Mouse (Mus musculus) right cerebral cortex, postnatal 36 days (tissue): ENCODE measurements at regions not wholly inside any gene's neighbourhood (a gene's known extent, or its start where the extent isn't known, plus 50 kb on each side); places are given as distances from the start of the nearest gene placed in this dataset.
A peak's percentile ranks its signal among the peaks of the same experiment; 100 is the strongest.
"Not testable (repeated sequence)": the region's sequence is repeated elsewhere in the genome, so short reads cannot be mapped to it uniquely, and the experiment has no call there.

Experiments
- DNase-seq, 2 experiments: peaks; one replicate each; pipeline ENCODE4 v3.0.0; 2022; ENCODE audit warnings: low spot score in 2 of 2, mixed read lengths in 1 of 2

DNA sequence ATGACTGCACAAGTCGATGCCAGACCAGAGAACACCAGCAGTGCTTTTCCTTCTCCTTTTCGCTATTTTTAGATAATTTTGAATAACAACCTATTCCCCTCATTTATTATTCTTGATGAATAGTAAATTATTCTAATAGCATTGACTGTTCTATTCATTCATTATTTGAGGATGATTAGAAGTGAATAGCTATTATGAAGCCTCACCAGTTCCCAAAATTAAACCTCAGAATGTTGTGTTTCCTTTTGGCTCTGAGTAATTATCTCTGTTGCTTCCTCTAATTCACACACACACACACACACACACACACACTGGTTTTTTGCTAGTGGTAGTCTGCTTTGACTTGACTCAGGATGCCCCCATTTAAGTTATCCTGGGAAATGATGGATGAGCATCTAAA is 540.7 kb downstream of the Cypt12 start:
- DNase-seq: no peak

DNA sequence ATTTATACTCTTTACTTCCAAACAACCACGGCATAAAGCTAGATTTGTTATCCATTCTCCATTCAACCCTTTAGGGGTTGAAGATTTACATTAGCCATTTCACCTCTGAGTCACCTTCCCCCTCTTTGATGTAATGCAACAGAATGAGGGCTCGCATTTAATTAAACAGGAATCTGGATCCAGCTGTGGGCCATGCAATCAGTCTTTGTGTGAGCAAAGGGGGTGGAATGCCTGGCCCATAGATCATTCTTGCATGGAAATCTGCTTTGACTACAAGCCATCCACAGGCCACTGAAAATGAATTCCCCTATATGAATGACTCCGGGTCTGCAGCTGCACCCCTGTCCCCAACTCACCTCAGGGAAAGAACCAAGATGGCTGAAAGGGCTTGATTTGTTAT is 574.4 kb downstream of the Cypt12 start:
- no peak for DNase-seq

DNA sequence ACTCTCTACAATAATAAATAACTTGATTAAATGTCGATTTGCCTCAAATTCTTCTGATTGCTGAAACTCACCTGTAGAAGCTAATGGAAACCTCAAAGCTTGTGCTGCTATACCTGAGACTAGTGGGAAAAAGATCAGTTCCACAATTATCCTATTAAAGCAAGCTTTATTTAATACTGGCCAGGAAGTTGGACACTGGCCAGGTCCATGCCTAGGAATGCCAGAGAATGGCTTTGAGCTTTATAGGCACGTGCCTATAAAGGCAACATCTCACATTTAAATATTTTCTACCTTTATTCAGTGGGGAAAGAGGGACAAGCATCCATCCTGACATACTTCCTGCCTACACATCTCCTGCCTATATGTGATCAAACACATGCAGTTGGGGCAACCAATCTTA is 575.8 kb downstream of the Cypt12 start:
- DNase-seq: no peak

DNA sequence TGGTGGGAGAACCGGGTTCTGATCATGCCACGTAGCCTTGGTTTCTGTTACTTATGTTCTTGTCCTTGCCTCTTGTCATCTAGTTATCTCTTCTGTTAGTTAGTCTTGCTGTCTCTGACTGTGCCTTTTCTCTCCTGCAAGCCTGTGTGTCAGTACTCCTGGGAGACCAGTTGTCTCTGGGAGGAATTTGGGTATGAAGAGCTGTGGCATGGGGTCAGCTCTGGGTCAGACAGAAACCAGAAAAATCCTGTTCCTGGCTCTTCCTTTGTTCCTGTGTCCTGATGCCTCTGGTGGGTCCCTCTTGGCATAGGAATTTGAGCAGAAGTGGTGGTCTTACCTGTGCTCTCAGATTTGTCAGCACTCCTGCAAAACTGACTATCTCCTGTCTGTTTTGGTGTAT is 609.0 kb downstream of the Cypt12 start:
- no peak for DNase-seq

DNA sequence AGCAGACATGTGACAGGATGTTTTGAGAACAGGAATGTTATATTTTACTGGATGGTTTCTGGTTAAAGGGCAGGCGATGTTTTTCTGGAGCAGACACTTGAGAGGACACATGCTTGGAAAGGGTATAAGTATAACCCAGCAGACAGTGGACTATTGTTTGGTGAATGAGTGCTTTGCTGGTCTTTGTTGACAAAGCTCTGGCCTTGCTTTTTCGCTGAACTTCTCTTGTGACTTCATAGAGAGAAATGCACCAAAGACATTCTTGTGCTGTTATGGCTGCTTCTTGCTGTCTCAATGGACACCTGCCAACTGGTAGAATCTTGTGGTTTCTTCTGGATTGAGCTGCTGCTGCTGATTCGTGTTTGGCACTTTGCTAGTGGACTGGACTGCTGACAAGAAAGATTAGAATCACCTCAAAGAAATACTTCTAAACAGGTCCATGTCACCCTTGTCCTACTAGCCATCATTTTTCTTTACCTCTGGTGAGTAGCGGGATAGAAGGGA is 612.1 kb downstream of the Cypt12 start:
- DNase-seq: no peak

DNA sequence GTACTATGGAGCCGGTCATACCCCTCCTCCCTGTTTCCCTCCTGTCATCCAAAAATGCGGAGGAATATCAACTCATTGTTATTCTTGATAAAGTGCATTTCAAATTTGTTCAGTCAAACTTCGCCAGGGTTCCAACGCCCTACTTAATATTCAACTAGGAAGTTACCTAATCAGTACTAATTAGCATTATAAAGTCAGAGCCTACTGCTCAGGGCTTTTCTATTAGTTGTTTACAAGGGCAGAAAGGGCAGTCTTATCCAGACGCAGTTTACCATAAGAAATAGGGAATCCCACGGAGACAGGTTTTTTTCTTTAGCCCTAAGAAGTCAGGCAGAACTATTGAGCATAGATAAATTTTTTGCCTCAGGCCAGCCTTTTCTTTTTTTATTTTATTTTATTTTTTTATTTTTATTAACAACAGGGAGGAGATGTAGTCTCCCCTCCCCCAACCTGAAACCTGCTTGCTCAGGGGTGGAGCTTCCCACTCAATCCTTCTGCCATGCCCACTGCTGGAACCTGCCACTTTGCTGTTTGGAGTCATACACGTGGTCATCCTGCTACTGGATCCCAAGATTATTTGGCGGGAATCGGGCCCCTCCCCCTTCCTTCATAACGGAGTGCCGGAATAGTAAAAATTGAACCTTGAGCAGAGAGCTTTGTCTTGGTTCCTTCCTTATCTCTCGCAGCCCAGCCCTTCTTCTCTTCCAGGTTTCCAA is 632.9 kb downstream of the Cypt12 start:
- DNase-seq: not testable (repeated sequence)

DNA sequence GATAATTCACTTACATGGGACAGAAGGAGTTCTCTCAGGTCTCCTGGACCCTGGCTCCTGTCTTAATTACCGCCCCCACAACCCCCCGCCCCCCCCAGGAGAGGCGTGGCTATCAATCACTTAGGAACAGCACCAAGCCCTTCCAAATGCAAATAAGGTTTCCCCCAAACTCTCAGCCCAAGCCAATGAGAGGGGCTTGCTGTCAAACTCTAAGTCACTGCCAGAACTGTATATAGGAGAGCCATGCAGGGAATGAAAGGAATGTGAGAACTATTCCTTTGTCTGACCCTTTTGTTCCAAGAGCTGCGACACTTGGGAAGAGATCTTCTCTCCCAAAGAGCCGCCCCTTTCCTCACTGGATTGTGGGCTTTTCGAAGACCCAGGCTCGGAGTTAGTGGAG is 672.4 kb downstream of the Cypt12 start:
- DNase-seq: no peak

DNA sequence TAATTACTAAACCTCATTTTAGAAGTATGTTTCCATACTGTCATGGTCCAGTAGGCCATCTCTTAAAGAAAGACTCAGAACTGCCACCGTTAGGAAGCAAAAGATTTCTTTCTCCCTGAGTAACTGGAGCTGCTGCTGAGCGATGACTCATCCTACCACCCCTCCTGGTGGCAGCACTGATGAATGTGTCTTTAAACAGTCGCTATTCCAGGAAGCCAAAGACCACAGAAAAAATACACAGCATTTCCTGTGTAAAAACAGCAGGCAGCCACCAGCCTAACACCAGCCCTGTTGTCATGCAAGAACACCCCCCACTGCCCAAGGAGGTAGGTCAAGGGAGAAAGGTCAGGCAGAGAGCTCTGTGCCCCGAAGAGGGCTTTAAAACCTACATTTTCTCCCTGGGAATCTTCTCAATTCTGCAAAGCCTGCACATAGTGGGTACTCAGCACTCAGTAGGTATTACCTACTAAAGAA is 675.7 kb downstream of the Cypt12 start:
- DNase-seq: peak; percentile 53 to 70

DNA sequence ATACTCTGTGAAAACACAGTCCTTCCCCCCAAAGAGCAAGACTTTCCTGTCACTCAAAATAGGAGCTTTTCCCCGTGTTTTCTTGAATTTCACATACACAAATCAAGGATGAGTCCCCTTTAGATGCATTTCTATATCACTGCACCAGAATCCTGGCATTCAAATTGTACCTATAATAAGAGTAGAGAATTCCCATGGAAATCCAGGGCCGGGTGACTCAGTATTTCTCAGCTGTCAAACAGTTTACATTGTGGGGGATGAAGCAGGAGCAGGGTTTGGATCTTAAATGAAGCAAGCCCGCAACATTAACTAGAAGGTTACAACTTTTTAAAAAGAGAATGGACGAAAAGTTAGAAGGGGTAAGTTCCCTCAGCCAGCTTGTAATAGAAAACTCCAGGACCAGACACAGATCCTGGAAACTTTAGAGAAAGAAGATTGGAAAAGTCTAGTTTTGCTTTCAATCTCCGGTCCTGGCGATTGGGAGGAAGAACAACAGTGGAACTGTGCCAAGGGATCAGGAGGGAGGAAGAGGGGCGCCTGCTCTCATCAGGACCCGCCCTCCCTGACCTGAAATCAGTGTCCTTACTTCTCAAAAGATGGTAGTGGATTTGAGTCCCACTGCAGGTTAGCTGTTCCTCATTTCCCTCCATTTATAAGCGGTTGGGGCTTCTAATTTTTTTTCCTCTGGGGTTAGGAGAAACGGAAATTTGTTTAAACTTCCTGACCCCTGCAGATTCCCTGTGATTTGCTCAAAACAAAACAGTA is 676.4 kb downstream of the Cypt12 start:
- peak in 1 of 2 experiments; percentile 39 for DNase-seq

DNA sequence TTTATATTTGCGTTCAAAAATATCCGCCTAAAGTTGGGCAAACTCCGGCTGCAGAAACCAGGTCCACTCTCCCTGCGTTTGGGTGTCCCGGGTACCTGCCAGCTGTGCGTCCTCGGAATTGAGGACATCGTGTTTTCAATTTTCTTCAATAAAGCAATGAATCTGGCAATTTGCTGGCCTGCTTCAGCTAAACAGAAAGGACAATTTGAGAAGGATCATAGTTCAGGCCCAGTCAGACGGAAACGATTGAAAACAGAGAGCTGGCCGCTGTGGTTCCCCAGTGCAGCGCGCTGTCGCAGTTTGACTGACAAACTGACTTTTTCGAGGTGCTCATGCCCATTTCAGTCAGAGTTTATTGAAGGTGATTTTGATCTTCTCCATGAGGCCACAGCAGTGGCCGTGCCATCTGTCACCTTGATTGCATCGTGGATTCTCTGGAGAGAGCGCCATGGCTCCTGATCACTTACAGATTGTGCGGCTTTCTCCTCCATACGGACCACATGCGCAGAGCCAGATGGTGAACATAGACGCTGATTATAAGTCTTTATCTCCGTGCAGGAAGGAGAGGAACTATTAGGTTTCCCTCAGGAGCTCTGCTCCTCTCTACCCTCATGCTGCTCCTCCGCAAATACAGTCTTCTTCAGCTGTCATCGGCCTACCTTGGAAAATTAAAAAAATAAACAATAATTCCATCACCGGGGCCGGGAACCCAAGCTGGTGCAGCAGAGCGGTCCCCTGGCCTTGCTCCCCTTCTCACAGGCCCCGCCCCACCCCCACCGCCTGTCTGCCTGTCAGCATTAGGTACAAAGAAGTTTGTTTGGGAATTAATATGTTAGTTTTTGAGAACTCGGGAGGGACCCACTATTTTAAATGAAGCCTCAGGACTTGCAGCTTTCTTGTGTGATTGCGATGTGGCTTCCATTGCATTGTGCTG is 677.5 kb downstream of the Cypt12 start:
- no peak for DNase-seq

DNA sequence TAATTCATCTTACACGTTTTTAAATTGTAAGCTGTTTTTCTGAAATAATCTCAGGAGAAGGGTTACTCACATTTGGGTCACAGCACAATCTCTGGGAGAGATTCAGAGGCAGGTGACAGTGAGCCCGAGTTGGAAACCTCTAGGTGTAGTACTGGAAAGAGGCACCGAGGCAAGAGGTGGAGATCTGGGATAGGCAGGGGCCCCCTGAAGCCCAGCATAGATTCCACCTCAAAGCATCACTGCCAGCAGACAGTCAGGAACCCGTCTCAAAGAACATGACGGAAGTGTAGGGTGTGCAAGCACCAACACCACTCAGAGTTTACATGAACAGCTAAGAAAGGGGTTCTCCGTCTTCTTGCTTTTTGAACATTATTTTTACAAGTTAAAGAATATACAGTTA is 678.2 kb downstream of the Cypt12 start:
- DNase-seq: no peak

DNA sequence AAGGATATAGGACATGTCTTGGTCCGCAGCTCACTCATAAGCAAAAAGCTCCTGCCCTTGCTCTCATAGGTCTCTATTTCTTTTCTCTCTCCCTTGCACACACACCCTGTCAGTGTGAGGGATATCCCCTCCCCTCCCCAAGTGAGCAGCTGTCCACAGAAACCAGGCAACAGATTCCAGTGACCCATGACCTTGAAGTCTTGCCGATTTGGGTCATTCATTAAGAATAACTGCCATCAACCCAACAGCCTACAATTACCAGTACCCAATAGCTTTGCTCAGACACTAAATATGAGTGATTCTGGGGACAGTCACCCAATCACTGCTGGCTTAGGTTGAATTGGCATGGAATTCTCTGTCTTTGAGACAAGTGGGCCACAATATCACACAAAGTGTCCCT is 678.6 kb downstream of the Cypt12 start:
- no peak for DNase-seq

DNA sequence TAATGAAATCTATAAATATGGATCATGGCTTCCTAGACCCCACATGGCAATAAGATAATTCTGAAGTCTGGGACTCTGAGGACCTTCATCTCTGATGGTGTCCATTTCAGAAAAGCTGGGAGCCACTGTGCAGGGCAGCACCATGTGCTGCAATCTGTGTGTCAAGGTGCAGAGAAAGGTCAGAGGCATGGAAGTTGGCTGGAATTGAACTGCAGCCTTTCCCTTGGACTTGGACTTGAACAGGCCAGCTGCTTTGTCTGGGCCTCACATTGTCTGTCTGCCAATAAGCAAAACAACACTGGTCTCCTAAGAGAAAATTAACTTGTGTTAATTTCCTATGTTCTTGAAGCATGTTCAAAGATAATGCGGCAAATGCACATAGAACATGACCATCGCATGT is 681.0 kb downstream of the Cypt12 start:
- DNase-seq: no peak

DNA sequence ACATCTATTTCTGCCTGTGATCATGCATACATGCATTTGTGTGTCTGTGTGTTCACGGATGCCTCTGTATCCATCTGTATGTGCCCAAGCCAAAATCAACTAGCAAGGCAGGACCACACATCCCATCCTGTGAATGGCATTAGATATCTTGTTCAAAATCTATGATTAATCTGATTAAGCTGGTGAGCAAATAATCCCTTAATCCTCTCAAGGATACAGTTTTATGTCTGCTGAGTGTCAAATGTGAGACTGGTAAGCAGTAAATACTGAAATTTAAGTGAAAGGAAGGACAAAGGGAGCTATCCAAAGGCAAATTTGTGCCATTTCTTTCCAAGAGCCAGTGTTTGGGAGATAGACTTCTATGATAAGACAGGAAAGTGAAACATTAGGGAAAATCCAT is 683.4 kb downstream of the Cypt12 start:
- no peak for DNase-seq

DNA sequence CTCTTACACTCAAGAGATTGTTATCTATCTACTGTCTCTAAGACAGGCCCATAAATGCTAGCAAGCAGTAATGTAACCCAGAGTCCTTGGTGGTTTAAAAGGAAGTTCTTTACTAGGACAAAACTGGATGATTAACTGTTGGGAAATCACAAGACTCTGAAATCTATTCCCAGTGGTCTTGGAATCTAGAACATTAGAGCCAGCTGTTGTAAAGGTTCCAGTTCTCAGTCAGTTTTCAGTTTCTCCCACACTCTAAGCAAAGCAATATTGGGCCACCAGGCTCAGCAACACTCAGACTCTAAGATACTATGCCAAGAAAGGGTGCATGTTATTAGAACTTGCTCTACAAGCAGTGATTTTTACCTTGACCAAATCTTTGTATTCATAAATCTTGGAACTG is 686.6 kb downstream of the Cypt12 start:
- DNase-seq: no peak

DNA sequence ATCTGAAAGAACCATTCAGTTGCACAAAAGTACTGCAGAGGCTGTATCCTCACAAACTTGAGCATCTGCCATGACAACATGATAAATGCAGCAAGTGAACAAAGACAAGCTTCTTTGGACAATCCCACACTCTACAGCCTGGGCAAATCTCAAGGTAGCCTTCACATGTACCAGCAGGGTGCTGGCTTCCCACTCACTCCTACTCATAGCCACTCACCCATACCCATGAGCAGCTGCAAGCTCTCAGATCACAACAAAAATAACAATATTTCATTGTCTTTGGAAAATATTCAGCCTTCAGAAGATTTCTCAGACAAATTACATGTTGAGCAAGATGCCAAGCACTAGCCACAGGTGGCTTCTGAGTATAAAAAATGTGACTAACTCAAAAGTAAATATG is 689.3 kb downstream of the Cypt12 start:
- no peak for DNase-seq

DNA sequence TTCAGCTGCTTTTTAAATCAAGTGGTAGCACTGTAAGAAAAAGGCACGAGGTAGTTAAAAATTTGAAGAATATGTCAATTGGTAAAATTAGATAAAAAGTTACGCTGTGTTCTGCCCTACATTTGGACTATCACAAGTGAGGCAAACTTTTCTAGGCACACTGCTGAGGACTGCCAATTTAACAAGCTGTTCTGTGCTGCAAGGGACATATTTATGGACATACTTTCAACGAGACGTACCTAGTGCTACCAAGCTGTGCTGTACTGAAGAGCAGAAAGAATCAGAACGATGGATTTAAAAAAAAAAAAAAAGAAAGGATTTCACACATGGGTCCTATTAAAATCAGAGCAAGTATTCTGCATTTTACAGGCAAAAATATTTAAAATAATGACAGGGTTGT is 692.1 kb downstream of the Cypt12 start:
- DNase-seq: peak in 1 of 2 experiments; percentile 55

DNA sequence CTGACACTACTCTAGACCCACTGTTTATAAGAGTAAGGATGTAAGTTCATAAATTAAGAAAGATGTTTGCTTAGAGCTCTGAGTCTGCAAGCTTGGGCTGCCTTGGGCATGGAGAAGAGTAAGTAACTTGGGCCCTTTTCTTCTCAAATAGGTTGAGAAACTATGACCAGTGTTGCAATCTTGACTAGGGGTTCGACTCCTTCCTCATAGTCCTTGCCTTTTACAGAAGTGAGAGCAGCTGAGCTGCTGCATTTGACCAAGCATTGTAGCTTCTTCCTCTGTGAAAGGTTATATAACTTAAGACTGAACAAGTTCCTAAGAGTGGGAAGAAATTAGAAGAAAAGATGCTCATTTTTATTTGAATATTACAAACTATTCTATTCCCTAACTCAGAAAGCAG is 693.5 kb downstream of the Cypt12 start:
- no peak for DNase-seq

DNA sequence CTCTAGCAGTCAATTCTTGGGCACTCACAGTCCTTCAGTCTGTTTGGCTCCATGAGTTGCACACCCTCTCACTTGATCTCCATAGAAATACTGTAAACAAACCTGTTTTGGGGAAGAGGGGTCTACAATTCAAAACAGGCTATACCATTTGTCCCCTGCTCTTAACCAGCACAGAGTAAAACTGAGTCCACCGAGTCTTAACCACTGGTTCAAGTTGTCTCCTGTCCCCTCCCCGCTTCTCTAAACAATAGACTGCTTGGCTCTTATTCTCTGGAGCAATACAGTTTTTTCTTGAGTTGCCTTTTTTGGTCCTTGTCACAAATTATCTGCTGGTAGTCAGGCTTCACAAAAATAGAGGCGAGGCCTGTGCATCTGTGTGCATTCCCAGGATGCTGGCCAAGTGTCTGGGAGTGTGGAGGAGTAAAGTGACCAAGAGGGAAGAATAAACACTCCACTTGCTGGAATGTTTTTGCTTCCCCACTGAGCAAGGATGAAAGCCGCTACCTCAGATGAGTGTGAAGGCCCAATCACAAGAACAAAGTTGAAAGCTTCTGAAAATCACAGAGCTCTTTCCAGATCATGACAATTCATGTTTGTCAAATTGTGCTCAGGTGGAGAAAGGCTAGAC is 695.3 kb downstream of the Cypt12 start:
- peak; percentile 36 to 79 for DNase-seq

DNA sequence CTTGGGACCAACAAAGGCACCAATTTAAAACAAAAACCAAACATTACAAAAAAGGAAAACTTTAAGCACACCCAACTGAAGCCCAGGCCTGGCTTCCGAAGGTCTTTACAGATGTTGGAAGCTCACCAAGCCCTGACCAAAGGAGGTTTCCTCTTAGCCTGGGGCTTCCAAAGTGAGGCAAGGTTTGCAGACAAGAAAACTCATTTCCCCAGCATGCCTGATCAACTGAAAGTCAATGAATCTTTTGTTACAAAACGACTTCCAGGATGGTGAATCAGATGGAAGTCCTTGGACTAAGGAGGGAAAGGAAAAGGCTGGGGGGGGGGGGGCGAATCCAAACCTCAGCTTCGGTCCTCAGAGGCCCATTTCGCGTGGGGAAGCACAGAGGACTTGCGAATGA is 697.3 kb downstream of the Cypt12 start:
- no peak for DNase-seq

DNA sequence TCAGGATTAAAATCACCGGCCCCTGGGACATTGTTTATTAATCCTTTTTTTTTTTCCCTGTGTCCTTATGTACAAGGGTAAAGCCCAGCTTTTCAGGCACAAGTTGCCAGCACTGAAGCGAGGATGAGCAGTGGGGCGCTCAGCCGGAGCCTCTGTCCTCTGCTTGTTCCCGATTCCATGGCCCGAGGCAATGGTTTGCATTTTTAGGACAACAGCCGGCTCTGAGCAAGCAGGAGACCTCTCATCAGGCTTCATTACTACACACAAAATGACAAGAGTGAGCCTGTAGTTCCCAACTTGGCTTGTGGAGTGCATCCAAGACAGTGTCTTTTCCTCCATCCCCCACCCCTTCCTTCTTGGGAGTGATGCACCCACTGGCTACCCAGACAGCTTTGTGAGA is 697.7 kb downstream of the Cypt12 start:
- no peak for DNase-seq

DNA sequence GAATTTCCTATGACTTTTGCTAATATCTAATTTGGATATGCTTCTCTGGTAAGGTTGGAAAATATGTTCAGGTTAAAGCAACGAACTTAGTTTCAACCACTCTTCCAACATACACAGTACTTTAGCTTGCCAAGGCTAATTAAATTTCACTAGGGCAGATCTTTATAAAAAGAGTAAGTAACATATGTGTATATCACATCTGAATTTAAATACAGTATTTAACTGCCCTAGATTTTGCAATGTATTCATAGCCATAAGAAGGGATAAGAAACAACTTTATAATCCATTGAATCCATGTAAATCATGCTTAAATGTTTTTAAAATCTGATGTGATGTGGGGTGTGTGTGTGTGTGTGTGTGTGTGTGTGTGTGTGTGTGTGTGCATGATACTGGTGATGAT is 705.3 kb downstream of the Cypt12 start:
- DNase-seq: no peak
